9 mouse cellular contexts compared by ENCODE assay signal in genomic region chr3:104789822-104790221, GRCm38 (mm10). TPM values are rescaled to one million over a fixed set of nuclear protein-coding genes. Genes with fewer than 3 reads are reported as not detected.
DNase-seq lines count a peak whose midpoint lies in the region; ATAC-seq and TF ChIP-seq lines count a peak whose summit lies in the region.
"Had no signal": no experiment of that assay in that cellular context is flagged by ENCODE, and none has a peak within 500 bp of the region (broad histone marks: within the 10 kb centered on the region; RNA-seq: fewer than 3 reads in every experiment).

No protein-coding gene starts in this region.

- peak overlapping the region; percentile 96 for H3K9ac ChIP-seq in heart, embryonic 13.5 days
- H3K9ac ChIP-seq in kidney, postnatal 0 days (ENCODE audit: low read depth, low read length), result peak overlapping the region; percentile 80

- H3K36me3 ChIP-seq in heart, embryonic 13.5 days, result peaks cover 44% of the 10 kb centered on the region
- H3K36me3 ChIP-seq in kidney, postnatal 0 days (ENCODE audit: insufficient read depth, low read length), result peaks cover 8% of the 10 kb centered on the region; the same call in 1 of the 2 replicates
- peaks cover 28% of the 10 kb centered on the region for H3K36me3 ChIP-seq in midbrain, embryonic 10.5 days

- WGBS in heart, embryonic 13.5 days, result 15% methylated on average over 13 of the region's 13 CpGs
- 9% methylated on average over 13 of the region's 13 CpGs for WGBS in kidney, postnatal 0 days
- WGBS in midbrain, embryonic 10.5 days, result 33% methylated on average over 13 of the region's 13 CpGs

- H3K9me3 ChIP-seq in heart, embryonic 13.5 days, result no peaks in the 10 kb centered on the region
- H3K9me3 ChIP-seq in kidney, postnatal 0 days (replicated peaks; ENCODE audit: low read length), result no peaks in the 10 kb centered on the region
- H3K9me3 ChIP-seq in midbrain, embryonic 10.5 days (replicated peaks), result no peaks in the 10 kb centered on the region

- peak overlapping the region; percentile 96 for H3K4me2 ChIP-seq in heart, embryonic 13.5 days
- H3K4me2 ChIP-seq in kidney, postnatal 0 days (ENCODE audit: low read length), result peak overlapping the region; percentile 71

- TF ChIP-seq CTCF in kidney, postnatal 0 days (IDR thresholded peaks at IDR 0.05; ENCODE audit: low read depth), result no peak

- peak; percentile 96 for DNase-seq in heart, adult 11 months
- no peak for DNase-seq in heart, postnatal 25 days (ENCODE audit: low spot score)
- peak; percentile 51 for DNase-seq in adrenal gland, postnatal 25 days
- peak; percentile 32 for DNase-seq in kidney, postnatal 0 days (ENCODE audit: low spot score)
- DNase-seq in midbrain, embryonic 10.5 days (ENCODE audit: low spot score), result no peak
- DNase-seq in spleen, postnatal 10 days (ENCODE audit: low spot score in 2 of 2), result no peak
- no peak for DNase-seq in layer of hippocampus, adult 9-11 months

- intact Hi-C loops in heart, postnatal 25 days (cut with DNase I), result loop anchor here (2.0 to 5.0 kb wide), 3 partner anchors 29 to 267 kb away; partner anchors contain the start of genes Capza1, Mov10 and St7l

- H3K27ac ChIP-seq in heart, embryonic 13.5 days (replicated peaks), result peak overlapping the region; percentile 95
- peak overlapping the region; percentile 85 for H3K27ac ChIP-seq in kidney, postnatal 0 days
- H3K27ac ChIP-seq in midbrain, embryonic 10.5 days (replicated peaks), result peak overlapping the region; percentile 86

- no peaks in the 10 kb centered on the region for H3K27me3 ChIP-seq in heart, embryonic 13.5 days (replicated peaks)
- H3K27me3 ChIP-seq in kidney, postnatal 0 days (ENCODE audit: insufficient read depth, low read length), result no peaks in the 10 kb centered on the region
- peaks cover 54% of the 10 kb centered on the region for H3K27me3 ChIP-seq in midbrain, embryonic 10.5 days (ENCODE audit: low read depth, poor library complexity, severe bottlenecking)
- H3K27me3 ChIP-seq: Patski had no signal

- no peak for ATAC-seq in heart, embryonic 13.5 days (ENCODE audit: extremely low read depth, insufficient number of reproducible peaks, low FRiP score, low TSS enrichment)
- ATAC-seq in kidney, postnatal 0 days (replicated peaks; ENCODE audit: low FRiP score, low read depth), result no peak

- H3K4me3 ChIP-seq in heart, embryonic 13.5 days, result peak overlapping the region; percentile 87
- H3K4me3 ChIP-seq in kidney, postnatal 0 days (replicated peaks; ENCODE audit: low read depth, low read length), result peak overlapping the region; percentile 67
- peak overlapping the region; percentile 65 for H3K4me3 ChIP-seq in midbrain, embryonic 10.5 days

- peaks cover 64% of the 10 kb centered on the region for H3K4me1 ChIP-seq in heart, embryonic 13.5 days
- peaks cover 36% of the 10 kb centered on the region for H3K4me1 ChIP-seq in kidney, postnatal 0 days (replicated peaks; ENCODE audit: insufficient read depth, low read length)
- H3K4me1 ChIP-seq in midbrain, embryonic 10.5 days, result peaks cover 59% of the 10 kb centered on the region

RNA-seq across cellular contexts. Expression of gene Rhoc, which starts 1.6 kb away (rescaled TPM):
- 100 to 1,000 TPM in 1 of 2 experiments, 10 to 100 TPM in 1; 96.9 to 108 TPM for total RNA-seq in heart, postnatal 25 days (2021)
- total RNA-seq in adrenal gland, postnatal 25 days (2021), result 88.7 and 108 TPM in 2 replicates
- polyA plus RNA-seq in heart, embryonic 13.5 days (2015; fragmentation: Nextera tagmentation; extraction: Ambion mirVana), result 192 and 225 TPM in 2 replicates
- polyA plus RNA-seq in kidney, postnatal 0 days (2015; fragmentation: Nextera tagmentation; extraction: Ambion mirVana), result 119 and 128 TPM in 2 replicates
- 87.0 and 89.3 TPM in 2 replicates for polyA plus RNA-seq in midbrain, embryonic 10.5 days (2016; fragmentation: Nextera tagmentation; extraction: Ambion mirVana)

RNA-seq across cellular contexts. Expression of gene Fam19a3, which starts 8.2 kb away (rescaled TPM):
- total RNA-seq in heart, postnatal 25 days (2021), result 1 to 10 TPM; 2.5 to 3.0 TPM
- 0.76 and 1.6 TPM in 2 replicates for total RNA-seq in adrenal gland, postnatal 25 days (2021)
- polyA plus RNA-seq in heart, embryonic 13.5 days (2015; fragmentation: Nextera tagmentation; extraction: Ambion mirVana), result 0.96 and 1.0 TPM in 2 replicates
- polyA plus RNA-seq in kidney, postnatal 0 days (2015; fragmentation: Nextera tagmentation; extraction: Ambion mirVana), result 0.07 and 0.10 TPM in 2 replicates
- polyA plus RNA-seq in midbrain, embryonic 10.5 days (2016; fragmentation: Nextera tagmentation; extraction: Ambion mirVana), result 0.15 TPM in 1 of 2 replicates, not detected in the other

RNA-seq across cellular contexts. Expression of gene Ppm1j, which starts 9.0 kb away (rescaled TPM):
- 10 to 100 TPM; 22.4 to 26.6 TPM for total RNA-seq in heart, postnatal 25 days (2021)
- total RNA-seq in adrenal gland, postnatal 25 days (2021), result 3.6 and 5.9 TPM in 2 replicates
- 36.6 and 38.7 TPM in 2 replicates for polyA plus RNA-seq in heart, embryonic 13.5 days (2015; fragmentation: Nextera tagmentation; extraction: Ambion mirVana)
- 4.8 and 7.7 TPM in 2 replicates for polyA plus RNA-seq in kidney, postnatal 0 days (2015; fragmentation: Nextera tagmentation; extraction: Ambion mirVana)
- 1.1 and 1.2 TPM in 2 replicates for polyA plus RNA-seq in midbrain, embryonic 10.5 days (2016; fragmentation: Nextera tagmentation; extraction: Ambion mirVana)

RNA-seq across cellular contexts. Expression of gene Mov10, which starts 28.5 kb away (rescaled TPM):
- total RNA-seq in heart, postnatal 25 days (2021), result 1 to 10 TPM; 6.2 to 6.3 TPM
- total RNA-seq in adrenal gland, postnatal 25 days (2021), result 27.2 and 33.0 TPM in 2 replicates
- polyA plus RNA-seq in heart, embryonic 13.5 days (2015; fragmentation: Nextera tagmentation; extraction: Ambion mirVana), result 37.1 and 47.6 TPM in 2 replicates
- polyA plus RNA-seq in kidney, postnatal 0 days (2015; fragmentation: Nextera tagmentation; extraction: Ambion mirVana), result 38.4 and 42.6 TPM in 2 replicates
- 12.7 and 13.5 TPM in 2 replicates for polyA plus RNA-seq in midbrain, embryonic 10.5 days (2016; fragmentation: Nextera tagmentation; extraction: Ambion mirVana)

Comparison
In these comparisons a context has a peak if more than half of its experiments do, and no peak if none do; other contexts are left out.
1. DNase-seq: peak in heart, adult 11 months (single experiment), adrenal gland, postnatal 25 days (single experiment) and kidney, postnatal 0 days (single experiment); none in heart, postnatal 25 days (single experiment), midbrain, embryonic 10.5 days (single experiment), spleen, postnatal 10 days (0 of 2) and layer of hippocampus, adult 9-11 months (single experiment).
2. Peak in every context shown above with its lines, with median percentiles within 50 percentile points of each other: H3K27ac ChIP-seq and H3K4me3 ChIP-seq.